Mouse (Mus musculus) stomach, adult 2 months (tissue): ENCODE results near the gene Rtca. TPM values are rescaled to one million over a fixed set of nuclear protein-coding genes. Genes with fewer than 3 reads are reported as not detected.

Experiments
- polyA plus RNA-seq: library from polyadenylated mRNA; depleted of rRNA; stranded (reverse); fragments of >200 nt; gene quantifications from 2 replicates; pipeline ENCODE4 v1.2.3, GENCODE M21; 2012; rRNA removed

Gene Rtca
- 6.9 and 20.4 TPM in 2 replicates for polyA plus RNA-seq

DNA sequence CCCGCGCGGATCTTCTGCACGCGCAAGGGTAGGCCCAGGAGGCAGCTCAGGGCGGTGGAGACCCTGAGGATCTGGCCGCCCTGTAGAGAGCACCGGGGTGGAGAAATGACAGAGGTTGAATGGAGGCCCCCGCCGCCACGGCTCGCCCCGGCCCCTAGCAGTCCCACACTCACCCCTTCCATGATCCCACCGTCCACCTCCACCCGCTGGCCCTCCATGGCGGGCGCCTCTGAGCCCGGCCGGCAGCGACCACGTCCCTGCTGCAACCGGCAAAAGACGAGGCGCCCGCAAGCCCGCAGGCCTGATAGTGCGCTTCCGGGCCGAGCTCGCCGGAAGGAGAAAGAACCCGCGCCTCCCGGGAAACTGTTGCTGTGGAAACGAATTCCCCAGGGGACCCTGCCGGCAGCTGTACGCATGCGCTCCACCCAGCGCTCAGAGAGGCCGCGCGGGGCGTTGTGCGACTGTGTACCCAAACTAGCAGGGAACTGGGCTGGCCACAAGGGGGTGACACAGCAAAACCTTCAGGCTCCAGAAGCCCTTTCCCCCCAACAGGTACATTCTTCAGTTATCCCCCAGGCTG lies at the start of gene Rtca:
TSS of gene Rtca (minus strand) at position 437 of the 580 bp plus-strand sequence.

GRCm38 (mm10) chr3:116512904-116513716 lies 5.1 kb upstream of the Rtca start, which contains the start of gene Dbt:
Gene Dbt (plus strand): TSS chr3:116513070.

Other genes with a start within 250 kb of the Rtca start
- gene Cdc14a, start 84.2 kb downstream of the Rtca start, polyA plus RNA-seq = 3.8 and 6.4 TPM in 2 replicates
- 2.7 and 4.2 TPM in 2 replicates for gene Dbt, start 4.9 kb upstream of the Rtca start, polyA plus RNA-seq
- gene Lrrc39, start 54.8 kb upstream of the Rtca start, polyA plus RNA-seq = 0.05 and 0.13 TPM in 2 replicates
- 0.18 and 0.22 TPM in 2 replicates for gene Sass6, start 86.8 kb upstream of the Rtca start, polyA plus RNA-seq
- gene Trmt13, start 106.4 kb upstream of the Rtca start, polyA plus RNA-seq = 0.17 and 0.70 TPM in 2 replicates
- 2.9 and 4.9 TPM in 2 replicates for gene Mfsd14a, start 154.5 kb upstream of the Rtca start, polyA plus RNA-seq
- gene Gm43191, start 173.1 kb upstream of the Rtca start, polyA plus RNA-seq = not detected in 2 replicates
- gene Slc35a3, start 204.6 kb upstream of the Rtca start, polyA plus RNA-seq = 2.5 and 5.0 TPM in 2 replicates